Mouse (Mus musculus) embryonic fibroblast, embryonic 13.5 days (primary cell): ENCODE data around the gene Als2cr12.

Source experiments
- CTCF ChIP-seq: IDR thresholded peaks from 2 replicates; pipeline ENCODE4 v1.5.1; 2011; ENCODE audit warnings: mild to moderate bottlenecking, control low read depth, low read length, moderate library complexity, borderline replicate concordance; ENCODE audit not compliant: insufficient read depth
- POLR2A ChIP-seq: IDR thresholded peaks from 2 replicates; pipeline ENCODE4 v1.6.1; 2011; ENCODE audit warnings: low read depth, mild to moderate bottlenecking, control low read depth, low read length, moderate library complexity

DNA sequence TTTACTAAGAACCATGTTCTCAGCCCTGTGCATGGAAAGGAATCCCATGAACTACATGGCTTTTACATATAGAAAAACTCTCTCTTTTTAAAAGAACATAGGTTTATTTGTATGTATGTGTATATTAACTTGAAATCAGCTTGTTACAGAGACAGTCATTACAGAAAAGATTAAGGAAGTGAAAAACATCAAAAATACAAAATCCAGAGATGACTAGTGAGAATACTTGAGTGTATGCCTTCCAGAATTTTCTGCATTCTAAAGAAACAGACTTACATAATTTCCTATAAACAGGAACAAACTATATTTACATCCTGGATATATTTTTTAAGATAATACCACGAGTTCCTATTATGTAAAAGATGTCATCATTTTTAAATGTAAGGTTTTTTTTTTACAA lies 2.1 kb downstream of the Als2cr12 start:
- TF ChIP-seq CTCF (no peak), POLR2A (no peak)
